Mouse (Mus musculus) fibroblast of lung, adult 2 months (primary cell): ENCODE measurements around the gene Lrrfip1.

ENCODE experiments used
- DNase-seq: peaks from one replicate; pipeline ENCODE4 v3.0.0-alpha.2; 2011; ENCODE audit warnings: low read depth

Gene Lrrfip1

DNA sequence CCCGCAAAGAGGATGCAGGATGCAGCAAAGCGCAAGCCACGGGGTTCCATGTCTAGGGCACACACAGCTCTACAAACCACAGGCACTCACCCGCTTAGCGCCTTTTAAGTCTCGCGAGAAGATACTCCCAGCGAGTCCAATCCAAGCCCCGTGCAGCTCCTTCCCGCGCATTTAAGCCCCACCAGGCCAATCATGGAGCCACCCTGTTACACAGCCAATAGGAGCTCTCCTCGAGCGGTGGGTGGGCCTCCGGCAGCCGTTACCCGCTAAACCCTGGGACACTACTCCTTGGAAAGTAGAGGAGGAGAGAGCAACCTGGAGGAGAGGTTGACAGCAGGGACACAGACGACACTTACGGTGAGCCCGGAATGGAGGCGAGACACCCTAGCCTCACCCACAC, 146.3 kb downstream of the Lrrfip1 start, which contains the start of gene Rbm44:
Gene Rbm44 (plus strand): TSS at position 277 of the 400 bp plus-strand sequence.
- DNase-seq, result no peak

DNA sequence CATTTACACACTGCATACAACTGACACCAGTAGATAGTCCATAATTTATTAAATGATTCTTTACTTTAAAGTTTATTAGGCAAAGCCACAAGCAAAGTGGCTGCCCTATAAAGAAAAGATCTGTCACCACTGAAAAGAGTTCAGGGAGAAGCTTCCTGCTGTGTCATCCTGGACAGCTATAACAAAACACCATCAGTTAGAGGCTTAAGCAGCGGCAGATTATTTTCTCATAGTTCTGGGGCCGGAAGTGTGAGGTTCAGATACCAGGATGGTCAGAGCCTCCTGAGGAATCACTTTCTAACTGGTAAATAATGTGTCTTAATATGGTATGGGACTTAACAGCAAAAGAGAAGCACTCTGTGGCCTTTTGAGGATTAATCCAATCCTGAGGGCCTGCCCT, 153.0 kb downstream of the Lrrfip1 start:
- DNase-seq, result no peak

DNA sequence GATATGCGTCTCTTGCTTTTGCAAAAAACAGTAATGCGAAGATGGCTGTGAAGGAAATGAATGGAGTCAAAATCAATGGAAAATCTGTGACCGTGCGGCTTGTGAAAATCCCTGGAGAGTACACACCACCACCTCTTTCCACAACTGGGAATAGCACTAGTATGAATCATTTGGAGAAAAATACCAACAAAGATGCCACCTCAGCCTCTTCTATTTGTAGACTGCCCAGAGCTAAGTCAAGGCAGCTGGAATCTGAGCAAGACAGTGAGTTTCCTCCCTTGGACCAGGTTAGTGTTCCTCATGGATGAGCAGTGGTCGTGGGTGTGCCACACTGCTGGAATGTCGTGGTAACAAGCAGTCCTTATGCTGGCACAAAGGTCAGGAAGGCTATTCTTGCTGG, 168.3 kb downstream of the Lrrfip1 start:
- no peak for DNase-seq

DNA sequence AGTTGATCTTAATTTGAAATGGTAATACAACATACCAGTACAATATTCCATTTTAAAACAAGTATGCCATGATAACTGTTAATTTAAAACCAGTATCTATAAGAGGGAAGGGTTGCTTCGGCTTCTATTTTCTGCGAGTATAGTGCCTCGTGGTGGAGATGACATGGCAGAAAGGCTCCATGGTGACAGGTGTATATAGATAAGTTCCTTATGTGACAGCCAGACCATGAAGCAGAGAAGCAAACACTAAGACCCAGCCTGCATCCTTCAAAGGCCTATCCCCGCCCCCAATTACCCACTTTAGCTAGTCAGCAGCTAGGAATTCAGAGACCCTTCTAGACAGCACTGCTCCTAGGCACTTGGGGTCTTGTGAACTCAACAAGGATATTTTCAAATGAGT, 170.6 kb downstream of the Lrrfip1 start:
- no peak for DNase-seq

DNA sequence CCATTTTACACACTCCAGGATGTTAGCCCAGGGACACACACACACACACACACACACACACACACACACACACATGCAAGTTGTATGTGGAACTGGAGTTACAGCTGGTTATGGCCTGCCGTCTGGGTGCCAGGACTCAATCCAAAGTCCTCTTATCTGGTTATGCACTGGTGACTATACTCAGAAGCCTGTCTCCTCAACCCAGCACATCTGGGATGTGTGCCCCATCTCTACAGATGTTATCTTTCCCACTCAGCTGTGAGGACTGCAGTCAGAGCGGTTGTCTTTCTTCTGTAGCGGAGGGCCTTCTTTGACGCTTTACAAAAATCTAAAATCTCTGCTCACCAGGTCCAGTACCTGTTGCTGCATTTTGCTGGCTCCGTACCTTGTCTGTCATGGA, 176.3 kb downstream of the Lrrfip1 start:
- DNase-seq, result no peak

DNA sequence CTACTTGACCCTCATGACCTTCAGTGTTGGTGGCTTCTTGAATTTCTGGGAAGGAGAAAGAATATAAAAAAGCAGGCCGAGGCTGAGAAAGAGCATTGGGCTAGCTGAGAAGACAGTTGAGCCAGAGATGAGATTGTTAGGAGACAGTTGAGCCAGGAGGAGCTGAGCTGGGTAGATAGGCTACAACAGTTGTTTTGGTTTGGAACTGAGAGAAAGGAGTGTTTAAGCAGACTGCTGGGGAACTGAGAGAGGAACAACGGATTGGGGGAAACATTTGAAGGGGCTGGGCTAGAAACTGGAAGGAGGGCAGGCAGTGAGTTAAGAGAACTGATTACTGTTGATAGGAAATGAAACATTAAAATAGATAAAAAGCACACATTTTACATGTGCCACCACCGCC, 177.5 kb downstream of the Lrrfip1 start:
- no peak for DNase-seq

DNA sequence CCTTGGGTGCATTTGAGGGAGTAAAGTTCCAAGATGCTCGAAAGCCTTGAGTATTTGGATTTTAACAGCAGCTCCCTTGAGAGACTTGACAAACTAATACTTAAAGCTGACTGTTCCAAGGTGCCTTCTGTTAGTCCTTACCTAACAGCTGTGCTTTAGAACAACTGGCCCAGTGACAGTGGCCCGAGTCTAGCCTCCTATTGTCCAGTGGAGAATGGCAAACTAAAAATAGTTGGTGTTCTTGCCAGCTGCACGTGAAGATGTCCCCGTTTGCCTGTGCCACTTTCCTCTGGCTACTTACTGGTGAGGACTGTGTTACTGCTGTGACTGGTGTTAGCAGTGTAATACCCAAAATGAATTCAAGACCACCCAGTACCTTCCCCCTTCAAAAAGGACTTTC, 178.3 kb downstream of the Lrrfip1 start:
- DNase-seq, result no peak
